Mouse (Mus musculus) midbrain, embryonic 10.5 days (tissue): ENCODE measurements at regions not wholly inside any gene's neighbourhood (a gene's known extent, or its start where the extent isn't known, plus 50 kb on each side); places are given as distances from the start of the nearest gene placed in this dataset.

ENCODE experiments used
- DNase-seq: peaks from one replicate; pipeline ENCODE4 v3.0.0-alpha.2; 2017; ENCODE audit warnings: low spot score
- H3K27ac ChIP-seq: fragments of 300-500 bp; sonication (generic); replicated peaks from 2 replicates; pipeline ENCODE4 v1.5.1; 2016; ENCODE audit warnings: mild to moderate bottlenecking
- H3K27me3 ChIP-seq: fragments of 300-500 bp; sonication (generic); 2 replicates; pipeline ENCODE4 v1.6.1; 2016; ENCODE audit warnings: low read depth, mild to moderate bottlenecking; ENCODE audit not compliant: poor library complexity, severe bottlenecking
- H3K36me3 ChIP-seq: fragments of 300-500 bp; sonication (generic); 2 replicates; pipeline ENCODE4 v1.6.1; 2016; ENCODE audit warnings: mild to moderate bottlenecking, moderate library complexity
- H3K4me1 ChIP-seq: fragments of 300-500 bp; sonication (generic); 2 replicates; pipeline ENCODE4 v1.6.1; 2016
- H3K4me3 ChIP-seq: fragments of 300-500 bp; sonication (generic); 2 replicates; pipeline ENCODE4 v1.5.1; 2016; ENCODE audit warnings: mild to moderate bottlenecking, moderate library complexity
- H3K9me3 ChIP-seq: fragments of 300-500 bp; sonication (generic); replicated peaks from 2 replicates; pipeline ENCODE4 v1.6.1; 2016; ENCODE audit warnings: mild to moderate bottlenecking
- WGBS: fragments of 180-500 bp; shearing (Covaris S2); methylation state at CpG from one replicate; pipeline ENCODE4 v1.1.7; 2016; 5-methylcytosine and 5-hydroxymethylcytosine counted together

- no peaks in the 10 kb centered on the region for H3K36me3 ChIP-seq
- no peak overlapping the region for H3K27ac ChIP-seq
- WGBS = 67% methylated on average over 2 of the region's 2 CpGs
- no peak for DNase-seq
- H3K27me3 ChIP-seq = no peaks in the 10 kb centered on the region
- H3K4me3 ChIP-seq = no peak overlapping the region
- no peaks in the 10 kb centered on the region for H3K4me1 ChIP-seq
- H3K9me3 ChIP-seq = no peaks in the 10 kb centered on the region
Measured at GRCm38 (mm10) chr8:15734461-15734860, 688.6 kb upstream of the BB014433 start.

- H3K27ac ChIP-seq = no peak overlapping the region
- no peak for DNase-seq
- no peaks in the 10 kb centered on the region for H3K4me1 ChIP-seq
- no peaks in the 10 kb centered on the region for H3K9me3 ChIP-seq
- H3K27me3 ChIP-seq = no peaks in the 10 kb centered on the region
- 92% methylated on average over 2 of the region's 2 CpGs for WGBS
- no peaks in the 10 kb centered on the region for H3K36me3 ChIP-seq
- H3K4me3 ChIP-seq = no peak overlapping the region
Measured at GRCm38 (mm10) chr8:15731324-15731723, 685.4 kb upstream of the BB014433 start.

- Histone ChIP-seq H3K9me3 (no peaks in the 10 kb centered on the region), H3K36me3 (no peaks in the 10 kb centered on the region), H3K4me3 (no peak overlapping the region), H3K27ac (no peak overlapping the region), H3K27me3 (no peaks in the 10 kb centered on the region), H3K4me1 (no peaks in the 10 kb centered on the region)
- 3% methylated on average over 1 of the region's 1 CpGs for WGBS
- peak; percentile 25 for DNase-seq
Measured at GRCm38 (mm10) chr8:15729075-15729474, 683.2 kb upstream of the BB014433 start.

- no peak for DNase-seq
- H3K27ac ChIP-seq = no peak overlapping the region
- no peaks in the 10 kb centered on the region for H3K9me3 ChIP-seq
- no peaks in the 10 kb centered on the region for H3K4me1 ChIP-seq
- no peaks in the 10 kb centered on the region for H3K36me3 ChIP-seq
- no peaks in the 10 kb centered on the region for H3K27me3 ChIP-seq
- H3K4me3 ChIP-seq = no peak overlapping the region
- WGBS = 93% methylated on average over 6 of the region's 6 CpGs
Measured at GRCm38 (mm10) chr8:15726310-15726709, 680.4 kb upstream of the BB014433 start.
